Mouse (Mus musculus) monocyte, adult 59 days (primary cell): ENCODE results near the gene Stra6. TPM values are rescaled to one million over a fixed set of nuclear protein-coding genes. Genes with fewer than 3 reads are reported as not detected.

ENCODE experiments used
- total RNA-seq, 2 experiments: library from RNA; stranded (reverse); gene quantifications; one replicate each; pipeline ENCODE4 v1.2.4; 2023

Gene Stra6
- total RNA-seq: not detected

DNA sequence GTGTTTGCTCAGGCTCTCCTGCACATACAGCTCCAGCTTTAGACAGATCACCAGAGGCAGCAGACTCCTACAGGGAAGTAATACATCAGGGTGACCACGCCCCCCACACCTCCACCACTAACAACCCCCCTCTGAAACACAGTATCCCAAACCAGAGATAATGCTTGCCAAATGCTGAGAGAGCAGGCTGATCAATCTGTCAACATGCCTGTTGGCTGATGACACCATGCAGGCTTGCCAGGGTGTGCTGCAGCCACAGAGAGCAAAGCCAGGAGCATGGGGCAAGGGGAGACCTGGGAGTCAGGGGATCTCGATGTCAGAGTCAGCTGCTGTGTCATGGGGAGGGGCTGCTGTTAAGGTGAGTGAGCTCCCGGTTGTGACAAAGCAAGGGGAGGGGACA, at the start of gene Stra6:
Gene Stra6 (plus strand): TSS at position 258 of the 400 bp plus-strand sequence.

DNA sequence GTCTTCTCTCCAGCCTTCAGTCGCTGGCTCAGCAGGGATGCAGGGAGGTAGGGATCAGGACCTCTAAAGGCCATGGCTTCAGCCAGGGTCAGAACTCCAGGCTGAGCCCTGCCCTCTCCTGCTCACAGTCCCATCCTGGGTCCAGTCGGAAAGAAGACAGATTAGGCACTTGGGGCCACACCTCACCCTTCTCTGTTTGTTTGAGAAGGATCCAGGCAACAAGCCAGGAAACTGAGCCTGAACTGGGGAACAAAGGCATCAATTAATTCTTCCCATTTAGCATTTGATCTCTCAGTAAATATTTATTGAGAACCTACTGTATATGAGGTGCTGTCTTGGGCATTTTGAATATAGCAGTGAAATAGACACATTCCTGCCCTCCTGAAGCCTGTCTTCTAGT, 55.1 kb downstream of the Stra6 start, which contains the start of gene Ccdc33:
Gene Ccdc33 (minus strand): TSS at position 153 of the 400 bp plus-strand sequence.

Other genes with a start within 250 kb of the Stra6 start
- 10 to 100 TPM; 17.9 to 19.7 TPM for gene Arid3b, start 227.0 kb upstream of the Stra6 start, total RNA-seq
- 10 to 100 TPM; 68.9 to 77.2 TPM for gene Ubl7, start 152.8 kb upstream of the Stra6 start, total RNA-seq
- 1 to 10 TPM in 1 of 2 experiments, under 1 TPM in 1; 0.88 to 1.4 TPM for gene Sema7a, start 123.7 kb upstream of the Stra6 start, total RNA-seq
- gene Cyp11a1, start 57.4 kb upstream of the Stra6 start, total RNA-seq: not detected
- not detected for gene Ccdc33, start 55.0 kb downstream of the Stra6 start, total RNA-seq
- not detected for gene Islr, start 140.5 kb downstream of the Stra6 start, total RNA-seq
- not detected for gene Islr2, start 140.5 kb downstream of the Stra6 start, total RNA-seq
- gene Pml, start 186.0 kb downstream of the Stra6 start, total RNA-seq: 10 to 100 TPM; 34.5 to 38.3 TPM
- 10 to 100 TPM; 15.7 to 20.9 TPM for gene Stoml1, start 189.4 kb downstream of the Stra6 start, total RNA-seq
- gene Loxl1, start 249.4 kb downstream of the Stra6 start, total RNA-seq: under 1 TPM in 1 of 2 experiments, not detected in 1; 0.18 TPM